Mouse (Mus musculus) midbrain, postnatal 0 days (tissue): Measurements from ENCODE around the gene H2afj. TPM values are rescaled to one million over a fixed set of nuclear protein-coding genes. Genes with fewer than 3 reads are reported as not detected.

Experiments used
- ATAC-seq: fragments of 200-750 bp; cut with Nextera tagmentation; 2 replicates; pipeline ENCODE4 v1.8.0; 2017; ENCODE audit warnings: moderate number of reproducible peaks, mild to moderate bottlenecking, moderate TSS enrichment, moderate library complexity; ENCODE audit not compliant: low FRiP score
- DNase-seq: peaks from one replicate; pipeline ENCODE4 v3.0.0-alpha.2; 2015; ENCODE audit warnings: low spot score
- H3K27ac ChIP-seq: fragments of 300-500 bp; sonication (generic); 2 replicates; pipeline ENCODE4 v1.5.1; 2014; ENCODE audit warnings: low read depth, mild to moderate bottlenecking, low read length, mixed read lengths
- H3K27me3 ChIP-seq: fragments of 300-500 bp; sonication (generic); 2 replicates; pipeline ENCODE4 v1.6.1; 2014; ENCODE audit warnings: low read length, control low read depth, mixed read lengths; ENCODE audit not compliant: insufficient read depth
- H3K36me3 ChIP-seq: fragments of 300-500 bp; sonication (generic); 2 replicates; pipeline ENCODE4 v1.6.1; 2014; ENCODE audit warnings: low read length, control low read depth, mixed read lengths; ENCODE audit not compliant: insufficient read depth
- H3K4me1 ChIP-seq: fragments of 300-500 bp; sonication (generic); 2 replicates; pipeline ENCODE4 v1.6.1; 2014; ENCODE audit warnings: mild to moderate bottlenecking, control low read depth, antibody characterized with exemption, low read length, mixed read lengths; ENCODE audit not compliant: insufficient read depth
- H3K4me2 ChIP-seq: fragments of 300-500 bp; sonication (generic); 2 replicates; pipeline ENCODE4 v1.6.1; 2014; ENCODE audit warnings: low read depth, mild to moderate bottlenecking, low read length, mixed read lengths; ENCODE audit not compliant: poor library complexity, severe bottlenecking
- H3K4me3 ChIP-seq: fragments of 300-500 bp; sonication (generic); 2 replicates; pipeline ENCODE4 v1.5.1; 2014; ENCODE audit warnings: low read depth, mild to moderate bottlenecking, low read length, moderate library complexity
- H3K9ac ChIP-seq: fragments of 300-500 bp; sonication (generic); replicated peaks from 2 replicates; pipeline ENCODE4 v1.6.1; 2014; ENCODE audit warnings: mild to moderate bottlenecking, low read length, moderate library complexity, mixed read lengths; ENCODE audit not compliant: poor library complexity, severe bottlenecking
- H3K9me3 ChIP-seq: fragments of 300-500 bp; sonication (generic); 2 replicates; pipeline ENCODE4 v1.6.1; 2016; ENCODE audit warnings: low read length, control low read depth
- CTCF ChIP-seq: IDR thresholded peaks from 2 replicates; pipeline ENCODE4 v1.5.1; 2016; ENCODE audit warnings: antibody characterized with exemption, mild to moderate bottlenecking
- WGBS: fragments of 180-500 bp; shearing (Covaris S2); extraction: QIAGEN DNeasy Blood & Tissue Kit; methylation state at CpG from one replicate; pipeline ENCODE4 v1.1.7; 2014; 5-methylcytosine and 5-hydroxymethylcytosine counted together
- polyA plus RNA-seq: library from polyadenylated mRNA; unstranded; fragments of >200 nt; fragmentation: Nextera tagmentation; extraction: Ambion mirVana; gene quantifications from 2 replicates; pipeline ENCODE4 v1.2.1, GENCODE M21; 2015
- total RNA-seq: library from RNA; depleted of rRNA; stranded (reverse); fragments of >200 nt; gene quantifications from 2 replicates; pipeline ENCODE4 v1.2.3, GENCODE M21; 2014; rRNA removed

H2afj gene
- total RNA-seq (19.0 and 25.9 TPM in 2 replicates), polyA plus RNA-seq (98.8 and 114 TPM in 2 replicates)

DNA sequence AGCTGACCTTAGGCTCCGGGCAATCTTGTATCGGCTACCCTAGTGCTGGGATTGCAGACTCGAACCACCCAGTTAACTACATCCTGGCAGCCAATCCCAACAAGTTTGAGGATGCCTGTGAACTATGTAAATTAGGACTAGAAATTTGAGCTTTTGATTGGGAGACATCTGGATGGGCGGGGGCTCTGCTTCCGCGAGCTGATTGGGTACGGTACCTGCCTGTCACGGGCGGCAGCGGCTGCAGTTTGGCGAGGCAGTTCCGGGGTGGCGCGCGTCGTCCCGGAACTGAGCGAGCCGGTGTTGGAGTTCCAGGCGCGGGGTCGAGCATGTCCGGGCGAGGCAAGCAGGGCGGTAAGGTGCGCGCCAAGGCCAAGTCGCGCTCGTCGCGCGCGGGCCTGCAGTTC lies at the start of gene H2afj:
Gene H2afj, plus strand, starts transcription at position 231 of the 404 bp plus-strand sequence.
- H3K36me3 ChIP-seq, result peaks cover 11% of the 10 kb centered on the region; the same call in 1 of the 2 replicates
- H3K27ac ChIP-seq, result peak within 1 kb of the TSS; percentile 33; the same call in 1 of the 2 replicates
- H3K9ac ChIP-seq, result peak within 1 kb of the TSS; percentile 71
- H3K9me3 ChIP-seq, result no peaks in the 10 kb centered on the region
- peaks cover 12% of the 10 kb centered on the region for H3K4me1 ChIP-seq
- H3K4me2 ChIP-seq, result peak within 1 kb of the TSS; percentile 93
- DNase-seq, result peak; percentile 96
- TF ChIP-seq CTCF, result no peak
- WGBS, result under 1% methylated on average over 34 of the region's 34 CpGs
- peak within 1 kb of the TSS; percentile 62 for H3K4me3 ChIP-seq
- peak; percentile 90 for ATAC-seq
- H3K27me3 ChIP-seq, result no peaks in the 10 kb centered on the region

DNA sequence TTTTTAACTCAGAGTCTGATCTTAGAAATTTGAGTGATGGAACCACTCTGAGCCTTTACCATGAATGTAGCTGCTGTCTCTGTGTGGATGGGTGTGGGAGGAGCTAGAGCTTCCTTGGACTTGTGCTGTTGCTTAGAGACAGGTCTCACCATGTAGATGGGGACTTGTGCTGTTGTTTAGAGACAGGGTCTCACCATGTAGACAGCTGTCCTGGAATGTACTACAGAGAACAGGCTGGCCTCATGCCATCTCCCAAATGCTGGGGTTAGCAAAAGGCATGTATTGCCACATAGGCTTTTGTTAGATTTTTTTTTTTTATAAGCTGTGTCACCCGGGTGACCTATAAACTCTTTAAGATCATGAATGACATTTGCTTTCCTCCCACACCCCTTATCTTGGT lies 44.1 kb upstream of the H2afj start:
- no peak for TF ChIP-seq CTCF
- H3K4me1 ChIP-seq, result no peaks in the 10 kb centered on the region
- no peak overlapping the region for H3K27ac ChIP-seq
- whole genome bisulfite sequencing, result 73% methylated on average over 1 of the region's 1 CpGs
- H3K36me3 ChIP-seq, result no peaks in the 10 kb centered on the region
- no peak overlapping the region for H3K4me2 ChIP-seq
- no peak overlapping the region for H3K9ac ChIP-seq
- H3K9me3 ChIP-seq, result no peaks in the 10 kb centered on the region
- H3K27me3 ChIP-seq, result no peaks in the 10 kb centered on the region
- no peak overlapping the region for H3K4me3 ChIP-seq
- DNase-seq (peak; percentile 19), ATAC-seq (no peak)

DNA sequence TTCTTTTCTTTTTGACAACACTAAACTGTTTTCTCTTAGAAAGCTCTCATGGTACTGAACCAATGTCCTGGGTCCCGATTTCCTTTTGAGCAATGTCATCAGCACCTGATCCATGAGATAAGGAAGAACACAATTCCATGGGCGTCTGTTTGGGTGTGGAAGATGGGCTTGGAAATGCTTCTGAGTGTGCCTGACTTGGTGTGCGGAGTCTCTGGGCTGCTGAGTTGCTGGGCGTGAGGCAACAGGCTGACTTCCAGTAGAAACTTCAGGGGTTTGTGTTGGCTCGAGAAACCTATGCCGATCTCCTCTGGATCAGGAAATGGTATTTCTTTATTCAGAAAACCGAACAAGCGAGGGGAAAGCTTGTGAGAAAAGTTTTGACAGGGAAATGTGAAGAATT lies 38.9 kb upstream of the H2afj start:
- TF ChIP-seq CTCF, result no peak
- H3K27ac ChIP-seq, result no peak overlapping the region
- DNase-seq (no peak), ATAC-seq (no peak)
- no peaks in the 10 kb centered on the region for H3K9me3 ChIP-seq
- no peak overlapping the region for H3K9ac ChIP-seq
- no peaks in the 10 kb centered on the region for H3K4me1 ChIP-seq
- no peak overlapping the region for H3K4me3 ChIP-seq
- no peaks in the 10 kb centered on the region for H3K27me3 ChIP-seq
- 86% methylated on average over 8 of the region's 8 CpGs for WGBS
- no peak overlapping the region for H3K4me2 ChIP-seq
- H3K36me3 ChIP-seq, result no peaks in the 10 kb centered on the region

DNA sequence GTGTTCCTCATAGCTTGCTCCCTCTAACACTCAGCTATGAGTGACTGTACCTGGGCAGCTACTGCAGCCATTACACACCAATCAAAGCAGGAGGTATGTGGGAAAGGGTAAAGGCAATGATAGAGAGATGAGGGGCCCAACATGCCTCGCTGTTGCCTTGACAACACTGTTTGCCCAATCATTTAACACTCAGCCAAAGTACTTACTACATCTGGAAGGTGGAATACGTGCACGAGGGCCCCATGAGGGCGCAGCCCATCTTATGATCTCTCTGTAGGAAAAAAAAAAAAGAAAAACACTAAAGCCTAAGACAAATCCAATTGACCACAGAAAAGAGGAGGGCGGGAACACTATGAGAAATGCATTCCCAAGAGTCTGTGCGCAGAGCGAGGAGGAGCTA lies 38.2 kb upstream of the H2afj start:
- no peak overlapping the region for H3K9ac ChIP-seq
- WGBS, result 85% methylated on average over 7 of the region's 7 CpGs
- no peaks in the 10 kb centered on the region for H3K4me1 ChIP-seq
- H3K9me3 ChIP-seq, result no peaks in the 10 kb centered on the region
- DNase-seq (no peak), ATAC-seq (no peak)
- H3K4me2 ChIP-seq, result no peak overlapping the region
- no peak overlapping the region for H3K27ac ChIP-seq
- no peak for TF ChIP-seq CTCF
- H3K4me3 ChIP-seq, result no peak overlapping the region
- no peaks in the 10 kb centered on the region for H3K36me3 ChIP-seq
- no peaks in the 10 kb centered on the region for H3K27me3 ChIP-seq

DNA sequence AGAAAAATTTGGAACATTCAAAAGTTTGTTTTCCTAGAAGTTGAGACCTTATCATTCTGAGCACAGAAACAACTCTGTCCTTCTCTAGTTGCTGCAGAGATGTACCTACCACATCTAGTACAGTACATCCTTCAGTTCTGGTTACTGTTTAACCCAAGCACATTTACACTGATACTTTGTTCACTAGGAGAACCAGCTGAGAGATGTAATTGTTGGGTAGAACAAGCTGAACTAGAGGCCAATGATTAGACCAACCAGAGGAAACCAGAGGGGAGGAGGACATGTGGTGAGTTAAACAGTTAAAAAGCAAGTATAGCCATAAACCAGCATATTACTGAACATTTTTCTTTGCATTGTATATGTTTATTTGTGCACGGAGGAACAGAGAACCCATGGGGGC lies 31.7 kb upstream of the H2afj start:
- H3K9ac ChIP-seq, result no peak overlapping the region
- no peak overlapping the region for H3K27ac ChIP-seq
- no peaks in the 10 kb centered on the region for H3K4me1 ChIP-seq
- H3K4me2 ChIP-seq, result no peak overlapping the region
- H3K9me3 ChIP-seq, result no peaks in the 10 kb centered on the region
- TF ChIP-seq CTCF, result no peak
- H3K4me3 ChIP-seq, result no peak overlapping the region
- no peaks in the 10 kb centered on the region for H3K36me3 ChIP-seq
- no peaks in the 10 kb centered on the region for H3K27me3 ChIP-seq
- ATAC-seq (no peak), DNase-seq (no peak)
- 89% methylated on average over 1 of the region's 1 CpGs for WGBS

DNA sequence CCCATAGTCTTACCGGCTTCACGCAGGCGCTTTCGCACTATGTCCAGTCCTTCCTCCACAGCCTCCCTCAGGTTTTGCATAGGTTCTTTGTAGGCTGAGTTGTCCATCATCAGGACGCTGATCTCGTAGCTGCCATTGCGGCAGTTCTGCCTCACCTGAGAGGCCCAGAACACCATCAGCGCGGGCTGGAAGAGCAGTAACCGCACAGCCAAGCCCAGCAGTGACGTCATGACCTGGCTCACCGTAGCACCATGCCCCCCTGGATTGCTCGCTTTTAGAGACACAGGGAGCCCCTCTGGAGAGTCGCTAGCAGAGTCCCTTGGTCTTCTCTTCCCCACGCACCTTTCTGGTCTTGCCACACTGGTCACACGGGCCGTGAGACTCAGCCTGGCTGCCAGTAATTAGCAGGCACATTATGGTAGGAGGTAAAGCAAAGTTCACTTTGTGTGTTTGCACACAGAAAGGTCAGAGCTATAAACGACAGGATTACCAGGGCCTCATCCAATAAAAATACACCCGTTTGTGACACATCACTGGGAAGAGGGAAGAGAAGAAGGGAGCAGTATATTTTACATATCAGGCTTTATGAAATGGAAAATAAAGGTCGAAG lies 26.6 kb upstream of the H2afj start, which contains the start of gene Gucy2c:
Gene Gucy2c, minus strand, starts transcription at position 389 of the 610 bp plus-strand sequence.
- TF ChIP-seq CTCF, result no peak
- no peaks in the 10 kb centered on the region for H3K36me3 ChIP-seq
- H3K4me1 ChIP-seq, result no peaks in the 10 kb centered on the region; the same call in 1 of the 2 replicates
- 87% methylated on average over 20 of the region's 20 CpGs for WGBS
- H3K27me3 ChIP-seq, result no peaks in the 10 kb centered on the region
- ATAC-seq (no peak), DNase-seq (no peak)
- no peak within 1 kb of the TSS for H3K9ac ChIP-seq
- no peaks in the 10 kb centered on the region for H3K9me3 ChIP-seq
- H3K4me3 ChIP-seq, result no peak within 1 kb of the TSS
- H3K27ac ChIP-seq, result no peak within 1 kb of the TSS
- no peak within 1 kb of the TSS for H3K4me2 ChIP-seq
